Mouse (Mus musculus): ENCODE measurements around the gene Fhad1. TPM values are rescaled to one million over a fixed set of nuclear protein-coding genes. Genes with fewer than 3 reads are reported as not detected.

Gene Fhad1
- polyA plus RNA-seq, 1 experiment from 2014 or later = 6.5 TPM

DNA sequence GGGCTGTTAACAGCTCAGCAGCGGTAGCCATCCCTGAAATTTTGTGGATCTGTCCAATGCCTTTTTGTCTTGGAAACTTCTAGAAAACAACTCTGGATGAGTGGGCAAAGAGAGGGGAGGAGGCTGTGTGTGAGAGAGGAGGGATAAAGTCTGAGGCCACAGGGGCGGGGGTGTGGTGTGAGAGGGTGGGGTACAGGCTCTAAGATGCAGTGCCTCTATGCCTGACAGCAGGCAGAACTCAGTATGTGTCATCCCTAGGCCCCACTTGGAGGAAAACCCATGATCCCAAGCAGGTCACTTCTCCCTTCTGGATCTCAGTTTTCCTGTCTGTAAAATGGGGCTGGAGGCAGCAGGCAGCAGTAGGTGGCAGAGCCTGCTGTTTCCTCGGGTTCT is 143.6 kb downstream of the Fhad1 start:
- Histone ChIP-seq H3K4me2 (ENCODE audit: low read length) (peak overlapping the region; percentile 97), H3K4me1 (ENCODE audit: control insufficient read depth, insufficient read depth, low read depth, low read length) (peaks cover 63% of the 10 kb centered on the region), H3K9me3 (ENCODE audit: control insufficient read depth, low read length) (no peaks in the 10 kb centered on the region), H3K36me3 (ENCODE audit: control insufficient read depth, insufficient read depth, low read length) (no peaks in the 10 kb centered on the region), H3K27me3 (replicated peaks; ENCODE audit: control insufficient read depth, insufficient read depth, low read length) (no peaks in the 10 kb centered on the region), H3K4me3 (ENCODE audit: low read length) (no peak overlapping the region), H3K9ac (ENCODE audit: low read depth, low read length) (no peak overlapping the region), H3K27ac (ENCODE audit: low read depth, low read length) (peak overlapping the region; percentile 9)
- ATAC-seq = no peak
- WGBS = 84% methylated on average over 3 of the region's 3 CpGs

DNA sequence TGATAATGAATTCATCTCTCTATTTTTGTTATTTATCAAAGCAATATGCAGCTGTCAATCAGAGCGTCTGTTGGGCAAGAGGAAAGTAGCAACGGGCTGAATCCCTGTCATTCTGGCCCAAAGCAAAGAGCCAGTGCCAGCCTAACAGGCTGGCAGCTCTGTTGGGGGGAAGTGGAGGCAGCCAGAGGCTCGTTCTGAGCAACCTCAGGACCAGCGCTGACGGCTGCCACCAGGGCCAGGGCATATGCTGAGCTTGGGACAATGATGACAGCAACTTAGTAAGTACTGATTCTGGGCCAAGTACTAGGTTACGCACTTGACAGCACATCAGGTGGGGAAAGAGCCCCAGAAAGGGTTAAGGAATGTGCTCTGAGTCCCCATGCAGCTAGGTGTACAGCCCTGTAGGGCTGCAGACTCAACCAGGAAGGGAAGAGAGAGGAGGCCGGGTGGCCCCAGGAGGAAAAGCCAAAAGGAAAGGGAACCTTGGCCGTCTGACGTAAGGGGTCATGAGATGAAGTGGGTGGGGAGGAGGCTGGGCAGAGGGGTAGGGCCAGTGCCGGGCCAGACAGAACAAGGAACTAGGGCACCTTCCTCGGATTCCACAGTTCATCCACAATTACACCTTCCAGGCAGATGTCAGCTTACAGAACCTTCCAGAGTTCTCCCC is 144.1 kb downstream of the Fhad1 start:
- no peaks in the 10 kb centered on the region for H3K9me3 ChIP-seq (ENCODE audit: control insufficient read depth, low read length)
- H3K4me2 ChIP-seq (ENCODE audit: low read length) = peak overlapping the region; percentile 97; the same call in 1 of the 2 replicates
- 56% methylated on average over 11 of the region's 11 CpGs for WGBS
- no peaks in the 10 kb centered on the region for H3K27me3 ChIP-seq (replicated peaks; ENCODE audit: control insufficient read depth, insufficient read depth, low read length)
- H3K4me1 ChIP-seq (ENCODE audit: control insufficient read depth, insufficient read depth, low read depth, low read length) = peaks cover 63% of the 10 kb centered on the region
- H3K27ac ChIP-seq (ENCODE audit: low read depth, low read length) = no peak overlapping the region; the same call in 1 of the 2 replicates
- H3K36me3 ChIP-seq (ENCODE audit: control insufficient read depth, insufficient read depth, low read length) = no peaks in the 10 kb centered on the region
- ATAC-seq = no peak
- no peak overlapping the region for H3K4me3 ChIP-seq (ENCODE audit: low read length)
- H3K9ac ChIP-seq (ENCODE audit: low read depth, low read length) = peak overlapping the region; percentile 11; the same call in 1 of the 2 replicates

DNA sequence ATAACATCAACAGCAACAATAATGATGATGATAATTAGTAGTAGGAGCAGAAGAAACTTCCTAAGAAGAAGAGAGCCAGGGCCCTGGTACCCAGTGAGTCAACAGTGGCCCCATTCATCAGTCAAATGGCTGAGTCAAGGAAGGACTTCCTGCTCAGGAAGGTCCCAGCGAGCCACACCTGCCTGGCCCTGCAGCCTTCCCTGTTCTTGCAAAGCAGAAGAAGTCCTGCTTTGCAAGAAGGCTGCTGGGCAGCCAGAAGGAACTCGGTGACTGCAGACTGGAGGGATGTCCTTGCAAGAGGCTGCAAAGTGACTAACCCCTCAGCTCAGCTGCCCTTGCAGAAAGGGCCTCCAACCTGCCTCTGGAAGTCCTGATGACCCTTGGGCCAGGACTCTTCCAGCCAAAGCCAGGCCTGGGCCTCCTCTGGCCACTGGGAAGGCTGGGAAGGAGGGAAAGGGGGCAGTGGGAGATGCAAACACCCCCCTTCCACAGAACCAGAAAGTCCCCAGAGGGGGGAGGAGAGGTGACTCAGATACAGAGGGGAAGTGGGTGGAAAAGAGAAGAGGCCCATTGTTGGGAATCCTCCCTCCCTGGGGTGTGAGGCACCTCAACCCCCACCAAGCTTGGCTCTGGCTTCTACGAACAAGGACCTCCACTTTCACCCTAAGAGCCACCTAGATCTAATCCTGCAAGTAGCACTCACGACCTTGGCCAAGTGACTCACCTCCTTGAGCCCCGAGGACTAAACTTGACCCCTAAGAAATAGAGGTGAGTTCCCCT is 145.3 kb downstream of the Fhad1 start:
- no peak for ATAC-seq
- Histone ChIP-seq H3K27me3 (replicated peaks; ENCODE audit: control insufficient read depth, insufficient read depth, low read length) (no peaks in the 10 kb centered on the region), H3K4me2 (ENCODE audit: low read length) (no peak overlapping the region), H3K36me3 (ENCODE audit: control insufficient read depth, insufficient read depth, low read length) (no peaks in the 10 kb centered on the region), H3K9ac (ENCODE audit: low read depth, low read length) (no peak overlapping the region), H3K27ac (ENCODE audit: low read depth, low read length) (no peak overlapping the region; the same call in 1 of the 2 replicates), H3K9me3 (ENCODE audit: control insufficient read depth, low read length) (no peaks in the 10 kb centered on the region), H3K4me3 (ENCODE audit: low read length) (no peak overlapping the region), H3K4me1 (ENCODE audit: control insufficient read depth, insufficient read depth, low read depth, low read length) (peaks cover 54% of the 10 kb centered on the region)
- 79% methylated on average over 5 of the region's 5 CpGs for WGBS

DNA sequence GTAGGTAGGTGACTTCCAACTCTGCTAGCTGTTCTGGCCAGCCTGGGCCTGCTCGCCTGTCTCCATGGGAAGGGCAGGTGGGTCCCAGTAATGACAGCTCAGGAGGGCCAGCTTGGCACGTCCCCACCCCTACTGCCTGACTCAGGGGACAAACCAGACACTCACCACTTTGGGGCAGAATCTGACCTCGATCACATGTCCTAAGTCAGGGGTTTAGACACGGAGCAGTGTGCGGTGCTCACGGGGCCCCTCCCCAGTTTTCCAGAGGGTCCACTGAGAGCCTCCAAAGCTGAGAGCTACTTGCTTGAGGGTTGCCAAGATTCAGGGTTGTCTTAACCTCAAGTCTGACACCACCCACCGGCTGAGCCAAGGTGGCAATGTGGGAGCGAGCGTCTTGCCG is 146.8 kb downstream of the Fhad1 start:
- Histone ChIP-seq H3K36me3 (ENCODE audit: control insufficient read depth, insufficient read depth, low read length) (0 out of 2 replicates have a peak, but pooled peaks cover 2% of the 10 kb centered on the region), H3K27ac (ENCODE audit: low read depth, low read length) (no peak overlapping the region; the same call in 1 of the 2 replicates), H3K4me3 (ENCODE audit: low read length) (no peak overlapping the region), H3K9ac (ENCODE audit: low read depth, low read length) (no peak overlapping the region), H3K9me3 (ENCODE audit: control insufficient read depth, low read length) (no peaks in the 10 kb centered on the region), H3K4me2 (ENCODE audit: low read length) (no peak overlapping the region), H3K4me1 (ENCODE audit: control insufficient read depth, insufficient read depth, low read depth, low read length) (peaks cover 44% of the 10 kb centered on the region), H3K27me3 (replicated peaks; ENCODE audit: control insufficient read depth, insufficient read depth, low read length) (no peaks in the 10 kb centered on the region)
- WGBS = 67% methylated on average over 10 of the region's 10 CpGs
- no peak for ATAC-seq

DNA sequence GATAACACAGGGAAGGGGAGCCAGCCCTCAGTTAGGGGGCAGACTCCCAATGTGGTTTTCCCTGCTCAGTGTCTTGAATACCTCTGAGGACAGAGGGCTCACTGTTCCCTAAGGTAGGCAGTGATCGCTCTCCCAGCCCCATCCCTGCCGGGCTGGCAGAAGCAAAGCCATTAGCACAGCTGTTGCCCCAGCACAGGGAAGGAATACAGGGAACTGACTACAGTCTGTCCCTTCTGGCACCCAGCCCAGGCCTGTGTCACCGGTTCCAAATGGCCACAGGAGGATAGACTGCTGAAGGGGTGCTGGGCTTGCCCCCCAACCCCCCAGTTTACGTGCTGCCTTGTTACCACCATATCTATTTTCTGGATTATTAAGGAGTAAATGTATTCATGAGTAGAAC is 147.4 kb downstream of the Fhad1 start:
- H3K4me2 ChIP-seq (ENCODE audit: low read length) = peak overlapping the region; percentile 33; the same call in 1 of the 2 replicates
- 14% methylated on average over 4 of the region's 4 CpGs for WGBS
- H3K9ac ChIP-seq (ENCODE audit: low read depth, low read length) = peak overlapping the region; percentile 20; the same call in 1 of the 2 replicates
- ATAC-seq = peak; percentile 74
- H3K4me3 ChIP-seq (ENCODE audit: low read length) = no peak overlapping the region
- peak overlapping the region; percentile 62 for H3K27ac ChIP-seq (ENCODE audit: low read depth, low read length)
- 0 out of 2 replicates have a peak, but pooled peaks cover 2% of the 10 kb centered on the region for H3K36me3 ChIP-seq (ENCODE audit: control insufficient read depth, insufficient read depth, low read length)
- no peaks in the 10 kb centered on the region for H3K27me3 ChIP-seq (replicated peaks; ENCODE audit: control insufficient read depth, insufficient read depth, low read length)
- peaks cover 39% of the 10 kb centered on the region for H3K4me1 ChIP-seq (ENCODE audit: control insufficient read depth, insufficient read depth, low read depth, low read length)
- H3K9me3 ChIP-seq (ENCODE audit: control insufficient read depth, low read length) = no peaks in the 10 kb centered on the region

DNA sequence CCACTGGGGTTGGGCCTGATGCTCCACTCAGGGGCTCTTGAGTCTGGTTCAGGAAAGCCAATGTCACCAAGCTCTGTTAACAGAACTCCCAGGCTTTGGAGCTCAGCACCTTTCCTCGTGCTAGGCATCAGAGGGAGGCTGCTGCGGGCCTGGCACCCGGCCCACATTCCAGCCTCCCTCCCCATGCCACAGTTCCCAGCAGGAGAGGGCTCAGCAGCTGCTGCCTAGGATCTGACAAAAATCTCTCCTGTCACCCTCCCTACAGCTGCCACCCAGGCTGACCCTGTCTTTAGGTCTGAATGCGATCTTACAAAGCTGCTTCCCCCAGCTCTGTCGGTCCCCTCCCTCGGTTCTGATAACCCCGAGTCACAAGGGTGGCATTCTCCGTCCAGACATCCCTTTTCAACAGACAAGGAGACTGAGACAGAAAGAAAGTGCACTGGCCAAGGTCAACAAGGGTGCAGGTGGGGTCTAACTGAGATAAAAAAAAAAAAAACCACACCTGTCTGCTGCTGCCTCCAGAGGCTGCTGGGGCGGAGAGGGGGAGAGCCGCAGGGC is 147.9 kb downstream of the Fhad1 start:
- peak overlapping the region; percentile 62 for H3K27ac ChIP-seq (ENCODE audit: low read depth, low read length)
- H3K9me3 ChIP-seq (ENCODE audit: control insufficient read depth, low read length) = no peaks in the 10 kb centered on the region
- H3K4me3 ChIP-seq (ENCODE audit: low read length) = no peak overlapping the region
- peak overlapping the region; percentile 18; the same call in 1 of the 2 replicates for H3K9ac ChIP-seq (ENCODE audit: low read depth, low read length)
- 0 out of 2 replicates have a peak, but pooled peaks cover 2% of the 10 kb centered on the region for H3K36me3 ChIP-seq (ENCODE audit: control insufficient read depth, insufficient read depth, low read length)
- 28% methylated on average over 10 of the region's 10 CpGs for WGBS
- H3K27me3 ChIP-seq (replicated peaks; ENCODE audit: control insufficient read depth, insufficient read depth, low read length) = no peaks in the 10 kb centered on the region
- H3K4me2 ChIP-seq (ENCODE audit: low read length) = peak overlapping the region; percentile 33; the same call in 1 of the 2 replicates
- H3K4me1 ChIP-seq (ENCODE audit: control insufficient read depth, insufficient read depth, low read depth, low read length) = peaks cover 34% of the 10 kb centered on the region
- ATAC-seq = peak; percentile 16; the same call in 1 of the 2 replicates

DNA sequence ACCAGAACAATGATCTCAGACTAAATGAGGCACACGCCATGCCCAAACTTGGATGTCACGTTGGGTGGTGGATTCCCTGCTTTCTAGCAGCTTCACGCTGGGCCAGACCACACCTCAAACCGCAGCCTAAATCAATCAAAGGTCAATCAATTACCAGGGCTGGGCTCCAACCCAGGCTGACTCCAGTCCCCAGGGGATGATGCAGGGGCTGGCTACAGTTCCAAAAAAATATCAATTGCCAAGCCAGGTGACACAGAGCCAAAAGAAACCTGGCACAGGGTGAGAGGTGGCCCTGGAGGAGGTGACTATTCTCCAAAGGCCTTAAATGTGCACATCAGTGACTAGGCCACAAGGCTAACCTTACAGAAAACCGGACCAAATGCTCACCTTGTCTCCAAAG is 149.3 kb downstream of the Fhad1 start:
- Histone ChIP-seq H3K4me3 (ENCODE audit: low read length) (no peak overlapping the region), H3K9ac (ENCODE audit: low read depth, low read length) (no peak overlapping the region), H3K36me3 (ENCODE audit: control insufficient read depth, insufficient read depth, low read length) (peaks cover 9% of the 10 kb centered on the region; the same call in 1 of the 2 replicates), H3K4me2 (ENCODE audit: low read length) (no peak overlapping the region), H3K27ac (ENCODE audit: low read depth, low read length) (no peak overlapping the region), H3K4me1 (ENCODE audit: control insufficient read depth, insufficient read depth, low read depth, low read length) (peaks cover 21% of the 10 kb centered on the region), H3K27me3 (replicated peaks; ENCODE audit: control insufficient read depth, insufficient read depth, low read length) (no peaks in the 10 kb centered on the region), H3K9me3 (ENCODE audit: control insufficient read depth, low read length) (no peaks in the 10 kb centered on the region)
- WGBS = 81% methylated on average over 5 of the region's 5 CpGs
- ATAC-seq = no peak

DNA sequence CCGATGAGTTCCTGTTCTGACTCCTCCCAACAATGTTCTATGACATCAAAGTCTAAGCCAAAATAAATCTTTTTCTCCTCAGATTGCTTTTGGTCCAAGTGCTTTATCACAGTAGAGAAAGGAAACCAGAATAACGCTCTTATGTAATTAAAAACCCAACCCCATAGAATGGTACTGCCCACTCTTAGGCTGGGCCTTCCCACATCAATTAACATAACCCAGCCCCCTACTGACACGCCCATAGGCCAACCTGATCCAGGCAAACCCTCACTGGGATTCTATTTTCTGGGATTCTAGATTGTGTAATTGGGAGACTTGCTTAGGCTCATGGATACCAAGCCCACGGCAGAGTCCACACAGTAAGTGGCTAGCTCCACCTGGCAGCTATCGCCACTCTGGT is 149.9 kb downstream of the Fhad1 start:
- H3K4me2 ChIP-seq (ENCODE audit: low read length) = no peak overlapping the region
- ATAC-seq = no peak
- H3K9me3 ChIP-seq (ENCODE audit: control insufficient read depth, low read length) = no peaks in the 10 kb centered on the region
- H3K4me1 ChIP-seq (ENCODE audit: control insufficient read depth, insufficient read depth, low read depth, low read length) = peaks cover 15% of the 10 kb centered on the region
- no peak overlapping the region for H3K27ac ChIP-seq (ENCODE audit: low read depth, low read length)
- WGBS = 90% methylated on average over 5 of the region's 5 CpGs
- H3K9ac ChIP-seq (ENCODE audit: low read depth, low read length) = no peak overlapping the region
- no peak overlapping the region for H3K4me3 ChIP-seq (ENCODE audit: low read length)
- H3K27me3 ChIP-seq (replicated peaks; ENCODE audit: control insufficient read depth, insufficient read depth, low read length) = no peaks in the 10 kb centered on the region
- peaks cover 9% of the 10 kb centered on the region; the same call in 1 of the 2 replicates for H3K36me3 ChIP-seq (ENCODE audit: control insufficient read depth, insufficient read depth, low read length)

DNA sequence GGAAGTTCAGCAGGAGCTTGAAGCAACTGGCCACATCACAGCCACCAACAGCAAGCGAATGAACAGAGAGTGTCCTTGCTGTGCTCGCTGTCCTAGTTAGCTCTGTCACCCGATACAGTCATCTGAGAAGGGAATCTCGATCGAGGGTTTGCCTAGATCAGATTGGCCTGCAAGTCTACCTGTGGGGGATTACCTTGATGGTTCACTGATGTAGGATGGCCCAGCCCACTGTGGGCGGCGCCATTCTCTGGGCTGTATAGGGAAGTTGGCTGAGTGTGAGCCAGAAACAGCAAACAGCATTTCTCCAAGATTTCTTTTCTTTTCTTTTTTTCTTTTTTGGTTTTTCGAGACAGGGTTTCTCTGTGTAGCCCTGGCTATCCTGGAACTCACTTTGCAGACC is 150.4 kb downstream of the Fhad1 start:
- ATAC-seq = no peak
- Histone ChIP-seq H3K36me3 (ENCODE audit: control insufficient read depth, insufficient read depth, low read length) (peaks cover 12% of the 10 kb centered on the region; the same call in 1 of the 2 replicates), H3K9ac (ENCODE audit: low read depth, low read length) (no peak overlapping the region), H3K4me3 (ENCODE audit: low read length) (no peak overlapping the region), H3K4me1 (ENCODE audit: control insufficient read depth, insufficient read depth, low read depth, low read length) (peaks cover 13% of the 10 kb centered on the region), H3K27me3 (replicated peaks; ENCODE audit: control insufficient read depth, insufficient read depth, low read length) (no peaks in the 10 kb centered on the region), H3K9me3 (ENCODE audit: control insufficient read depth, low read length) (no peaks in the 10 kb centered on the region), H3K27ac (ENCODE audit: low read depth, low read length) (no peak overlapping the region), H3K4me2 (ENCODE audit: low read length) (no peak overlapping the region)
- 92% methylated on average over 8 of the region's 8 CpGs for WGBS

Data from hindbrain, embryonic 16.5 days (tissue).